Mouse (Mus musculus) myocyte (in vitro differentiated cells): ENCODE results near the gene Jup.

Experiments
- MAX ChIP-seq: IDR thresholded peaks from one replicate; pipeline ENCODE4 v1.6.1; 2011; ENCODE audit warnings: low read depth, mild to moderate bottlenecking, control low read depth
- MYOG ChIP-seq, 3 experiments: IDR thresholded peaks; one replicate each; pipeline ENCODE4 v1.6.1; 2011; ENCODE audit warnings: control low read depth in 2 of 3, low read depth in 2 of 3, mild to moderate bottlenecking in 2 of 3; ENCODE audit not compliant: insufficient read length in 2 of 3, control insufficient read depth in 1 of 3, insufficient read depth in 1 of 3
- POLR2A ChIP-seq: IDR thresholded peaks from one replicate; pipeline ENCODE4 v1.6.1; 2011; ENCODE audit warnings: low read depth, mild to moderate bottlenecking, control low read depth, moderate library complexity; ENCODE audit not compliant: insufficient read length
- POLR2AphosphoS2 ChIP-seq: IDR thresholded peaks from one replicate; pipeline ENCODE4 v1.6.1; 2011; ENCODE audit warnings: low read depth, control low read depth; ENCODE audit not compliant: insufficient read length
- REST ChIP-seq: IDR thresholded peaks from one replicate; pipeline ENCODE4 v1.6.1; 2011; ENCODE audit warnings: mild to moderate bottlenecking, control low read depth, moderate library complexity; ENCODE audit not compliant: insufficient read depth, insufficient read length
- USF1 ChIP-seq: IDR thresholded peaks from one replicate; pipeline ENCODE4 v1.6.1; 2011; ENCODE audit warnings: low read depth, mild to moderate bottlenecking, control low read depth, moderate library complexity

DNA sequence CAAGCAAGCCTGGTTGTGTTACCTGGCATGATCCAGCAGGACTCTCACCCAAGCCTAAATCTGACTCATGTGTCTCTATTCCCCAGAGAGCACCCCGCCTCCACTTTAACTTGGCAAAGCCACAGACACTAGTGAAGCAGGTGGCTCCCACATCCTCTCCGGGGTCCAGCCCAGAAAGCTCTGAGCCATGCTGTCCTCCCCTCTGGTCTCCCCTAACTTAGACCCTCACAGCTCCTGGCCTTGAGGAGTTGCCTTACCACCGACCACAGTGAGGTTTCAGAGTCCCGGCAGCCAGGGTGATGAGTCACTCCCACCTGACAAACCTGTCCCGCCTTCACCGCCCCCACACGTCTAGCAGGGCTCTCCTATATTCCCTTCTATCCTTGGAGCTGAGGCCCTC lies 3.8 kb downstream of the Jup start:
- TF ChIP-seq POLR2A (no peak), MYOG (IDR thresholded peaks at IDR 0.05; ENCODE audit: control insufficient read depth in 1 of 3, insufficient read depth in 1 of 3, insufficient read length in 2 of 3, low read depth in 2 of 3) (peak in 1 of 3 experiments; percentile 32), REST (no peak), MAX (no peak), POLR2AphosphoS2 (no peak), USF1 (no peak)
